Mouse (Mus musculus) layer of hippocampus, postnatal 36 days (tissue): Measurements from ENCODE around the gene Eif3a. TPM values are rescaled to one million over a fixed set of nuclear protein-coding genes. Genes with fewer than 3 reads are reported as not detected.

Experiments
- DNase-seq, 2 experiments: peaks; one replicate each; pipeline ENCODE4 v3.0.0; 2022
- microRNA-seq, 2 experiments: library from miRNA; unstranded; fragments of <30 nt; microRNA quantifications; one replicate each; pipeline ENCODE4 v1.2.0; 2021
- total RNA-seq, 2 experiments: library from RNA; stranded (reverse); gene quantifications; 2 replicates each; pipeline ENCODE4 v1.2.3; 2021

Gene Eif3a
- total RNA-seq, 2 experiments from 2014 or later: 101 to 107 TPM

- DNase-seq: no peak
Measured at GRCm38 (mm10) chr19:60758896-60759835, 31.3 kb downstream of the Eif3a start.

- DNase-seq: no peak
Measured at GRCm38 (mm10) chr19:60757099-60757785, 33.2 kb downstream of the Eif3a start.

GRCm38 (mm10) chr19:60756192-60757098, 34.0 kb downstream of the Eif3a start:
- peak; percentile 64 to 65 for DNase-seq

GRCm38 (mm10) chr19:60755438-60756191, 34.8 kb downstream of the Eif3a start, which contains the start of gene Nanos1:
Nanos1 (plus strand) TSS chr19:60755987.
- peak; percentile 91 to 92 for DNase-seq

- no peak for DNase-seq
Measured at GRCm38 (mm10) chr19:60747801-60748200, 42.7 kb downstream of the Eif3a start.

GRCm38 (mm10) chr19:60743767-60744547, 46.5 kb downstream of the Eif3a start:
- DNase-seq: no peak

GRCm38 (mm10) chr19:60740560-60740959, 49.9 kb downstream of the Eif3a start:
- no peak for DNase-seq

GRCm38 (mm10) chr19:60731966-60732365, 58.5 kb downstream of the Eif3a start:
- no peak for DNase-seq

GRCm38 (mm10) chr19:60731299-60731698, 59.2 kb downstream of the Eif3a start:
- no peak for DNase-seq

GRCm38 (mm10) chr19:60730281-60730852, 60.1 kb downstream of the Eif3a start:
- peak; percentile 19 to 27 for DNase-seq

GRCm38 (mm10) chr19:60716381-60716780, 74.1 kb downstream of the Eif3a start:
- DNase-seq: no peak

- DNase-seq: no peak
Measured at GRCm38 (mm10) chr19:60712577-60712976, 77.9 kb downstream of the Eif3a start.

Small RNAs within 50 kb of the gene (microRNA-seq; reads per million reads assigned to microRNA genes)
- gene mmu-mir-3084-1: 0 reads per million in 2 experiments

Other genes with a start within 250 kb of the Eif3a start
- gene Cacul1, start 209.6 kb downstream of the Eif3a start, total RNA-seq: 10 to 100 TPM; 48.0 to 53.6 TPM
- gene Nanos1, start 34.7 kb downstream of the Eif3a start, total RNA-seq: 10 to 100 TPM; 17.5 to 17.8 TPM
- 10 to 100 TPM; 45.9 to 46.3 TPM for gene Fam45a, start 20.9 kb upstream of the Eif3a start, total RNA-seq
- gene Sfxn4, start 70.8 kb upstream of the Eif3a start, total RNA-seq: 10 to 100 TPM; 13.1 to 14.3 TPM
- gene Prdx3, start 83.9 kb upstream of the Eif3a start, total RNA-seq: 10 to 100 TPM; 76.2 to 78.2 TPM
- 1 to 10 TPM; 8.0 to 8.3 TPM for gene Grk5, start 99.1 kb upstream of the Eif3a start, total RNA-seq